Mouse (Mus musculus) frontal cortex, adult 2 months (tissue): ENCODE results near the gene Itpka. TPM values are rescaled to one million over a fixed set of nuclear protein-coding genes. Genes with fewer than 3 reads are reported as not detected.

Source experiments
- DNase-seq, 2 experiments: peaks; one replicate each; pipeline ENCODE4 v3.0.0; 2022; ENCODE audit warnings: low spot score in 1 of 2; ENCODE audit errors: extremely low spot score in 1 of 2
- polyA plus RNA-seq: library from polyadenylated mRNA; depleted of rRNA; stranded (reverse); fragments of >200 nt; gene quantifications from 2 replicates; pipeline ENCODE4 v1.2.3, GENCODE M21; 2012; rRNA removed

Gene Itpka
- polyA plus RNA-seq, 1 experiment, result 158 TPM

DNA sequence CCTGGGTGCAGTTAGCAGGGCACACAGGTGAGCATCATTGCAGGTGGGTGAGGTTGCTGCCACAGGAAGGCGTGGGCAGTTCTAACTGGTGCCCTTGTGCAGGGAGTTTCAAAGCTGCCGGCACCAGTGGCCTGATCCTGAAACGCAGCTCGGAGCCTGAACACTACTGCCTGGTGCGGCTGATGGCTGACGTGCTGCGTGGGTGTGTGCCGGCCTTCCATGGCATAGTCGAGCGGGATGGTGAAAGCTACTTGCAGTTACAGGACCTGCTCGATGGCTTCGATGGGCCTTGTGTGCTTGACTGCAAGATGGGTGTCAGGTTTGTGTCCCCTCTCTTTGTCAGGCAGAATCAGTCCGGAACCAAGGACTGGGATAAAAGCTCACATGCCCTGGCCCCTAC is 7.1 kb downstream of the Itpka start:
- no peak for DNase-seq

DNA sequence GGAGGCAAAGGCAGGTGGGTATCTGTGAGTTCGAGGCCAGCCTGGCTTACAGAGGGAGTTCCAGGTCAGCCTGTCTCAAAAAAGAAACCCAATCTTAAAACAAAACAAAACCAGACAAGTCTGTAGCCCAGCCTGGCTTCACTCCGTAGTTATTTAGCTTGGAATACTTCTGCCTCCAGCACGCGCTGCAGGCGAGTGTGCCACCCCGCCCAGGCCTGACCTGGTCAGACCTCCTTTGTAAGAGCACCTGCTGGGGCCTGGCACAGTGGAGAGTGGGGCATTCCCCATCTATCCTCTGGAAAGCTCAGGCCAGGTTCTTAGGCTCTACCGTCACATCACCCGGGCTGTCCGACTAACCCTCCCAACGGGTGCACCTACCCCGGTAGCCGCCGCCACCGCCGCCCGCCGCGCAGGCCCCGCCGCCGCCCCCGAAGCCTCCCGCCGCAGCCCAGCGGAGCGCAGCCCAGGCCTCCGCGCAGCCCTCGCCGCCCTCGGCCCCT is 15.5 kb downstream of the Itpka start:
- no peak for DNase-seq

- no peak for DNase-seq
Measured at GRCm38 (mm10) chr2:119758101-119758843, 16.1 kb downstream of the Itpka start.

GRCm38 (mm10) chr2:119758844-119759835 is 17.0 kb downstream of the Itpka start:
- DNase-seq, result no peak

- DNase-seq, result no peak
Measured at GRCm38 (mm10) chr2:119760251-119760650, 18.1 kb downstream of the Itpka start, which contains the start of gene Ltk. TSS of gene Ltk (minus strand) at chr2:119760431.

DNA sequence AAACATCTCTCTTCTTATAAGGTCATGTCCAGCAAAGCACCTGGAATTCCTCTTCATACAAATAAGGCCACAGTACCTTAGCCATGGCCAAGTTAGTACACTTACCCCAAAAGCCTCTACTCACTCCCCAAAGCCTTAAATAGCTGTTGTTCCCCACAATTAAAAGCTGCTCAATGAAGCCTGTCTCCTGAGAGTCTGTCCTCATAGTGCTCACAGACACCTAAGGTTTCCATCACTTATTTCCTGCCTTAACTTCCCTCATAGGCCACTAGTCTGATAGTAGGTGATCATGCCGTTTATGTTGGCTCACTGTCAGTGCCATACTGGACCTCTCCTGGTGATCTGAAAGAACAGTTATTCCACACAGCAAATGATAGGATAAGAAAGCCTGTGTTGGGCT is 20.1 kb downstream of the Itpka start:
- no peak for DNase-seq

DNA sequence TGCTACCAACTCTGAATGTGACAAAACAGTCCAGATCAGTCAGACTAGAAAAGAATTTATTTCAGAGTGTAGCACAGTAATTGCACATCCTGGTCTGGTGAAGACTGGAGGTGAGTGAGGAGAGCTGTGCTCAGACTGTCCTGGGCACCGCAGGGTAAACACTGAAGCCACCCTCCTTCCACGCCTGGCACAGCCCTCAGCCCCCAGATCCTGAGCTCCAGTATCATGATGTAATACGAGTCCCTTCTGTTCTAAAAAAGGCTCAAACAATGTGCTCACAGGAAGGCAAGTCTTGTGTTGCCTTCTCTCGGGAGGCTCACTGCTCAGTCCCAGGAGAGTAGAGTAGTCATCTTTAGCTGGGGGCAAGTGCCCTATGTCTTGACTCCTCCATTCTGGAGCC is 21.8 kb downstream of the Itpka start:
- no peak for DNase-seq

GRCm38 (mm10) chr2:119767246-119767645 is 25.1 kb downstream of the Itpka start:
- DNase-seq, result no peak

DNA sequence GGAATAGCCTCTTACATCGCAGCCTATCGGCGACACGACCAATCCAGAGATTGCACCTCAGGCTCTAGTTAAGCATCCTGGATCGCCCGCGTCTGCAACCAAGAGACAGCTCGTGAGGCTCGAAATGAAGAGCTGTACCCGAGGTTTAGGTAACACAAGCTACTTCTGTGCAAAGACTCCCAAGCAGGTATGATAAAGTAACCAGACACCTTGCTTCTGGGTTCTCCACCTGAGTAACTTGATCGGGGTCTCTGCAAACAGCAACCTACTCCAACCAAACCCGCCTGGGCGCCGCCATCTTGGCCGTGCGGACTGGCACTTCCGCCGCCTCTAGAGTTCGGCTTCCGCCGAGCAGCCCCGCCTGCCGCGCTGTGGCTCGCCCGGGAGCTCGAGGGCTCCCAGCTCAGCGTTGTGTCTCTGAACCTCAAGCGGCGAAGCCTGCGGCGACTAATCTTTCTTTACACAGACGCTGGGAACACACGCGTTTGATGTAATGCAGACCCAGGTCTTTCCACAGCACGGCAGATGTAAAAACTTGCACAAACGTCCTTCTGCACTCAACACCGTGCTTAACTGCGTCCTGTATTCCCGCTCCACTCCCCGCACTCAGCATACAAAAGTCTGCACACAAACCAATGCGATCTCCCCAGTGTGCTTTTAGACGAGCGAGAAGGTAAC is 45.2 kb downstream of the Itpka start, which contains the start of gene Rpap1:
Rpap1 (minus strand) TSS at position 332 of the 678 bp plus-strand sequence.
- DNase-seq, result peak in 1 of 2 experiments; percentile 88

DNA sequence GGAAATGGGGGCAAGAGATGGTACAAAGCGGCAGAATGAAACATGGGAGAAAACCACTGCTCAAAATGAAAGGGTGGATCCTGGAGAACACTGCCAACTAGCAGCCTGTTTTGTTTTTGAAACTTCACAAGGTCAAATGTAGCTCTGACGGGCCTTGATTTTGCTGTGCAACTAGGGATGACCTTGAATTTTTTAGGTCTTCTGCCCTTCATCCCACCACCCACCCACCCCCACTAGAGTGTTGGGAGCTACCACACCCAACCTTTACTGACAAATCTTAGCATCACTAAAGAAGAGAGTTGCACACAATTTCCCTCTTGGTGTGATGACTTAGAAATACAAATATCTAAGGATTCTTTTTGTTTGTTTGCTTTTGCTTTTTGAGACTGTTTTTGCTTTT is 47.9 kb downstream of the Itpka start:
- no peak for DNase-seq

GRCm38 (mm10) chr2:119797279-119797783 is 55.2 kb downstream of the Itpka start, which contains the start of gene Tyro3:
TSS of gene Tyro3 (plus strand) at chr2:119797733.
- DNase-seq, result peak; percentile 78 to 79

DNA sequence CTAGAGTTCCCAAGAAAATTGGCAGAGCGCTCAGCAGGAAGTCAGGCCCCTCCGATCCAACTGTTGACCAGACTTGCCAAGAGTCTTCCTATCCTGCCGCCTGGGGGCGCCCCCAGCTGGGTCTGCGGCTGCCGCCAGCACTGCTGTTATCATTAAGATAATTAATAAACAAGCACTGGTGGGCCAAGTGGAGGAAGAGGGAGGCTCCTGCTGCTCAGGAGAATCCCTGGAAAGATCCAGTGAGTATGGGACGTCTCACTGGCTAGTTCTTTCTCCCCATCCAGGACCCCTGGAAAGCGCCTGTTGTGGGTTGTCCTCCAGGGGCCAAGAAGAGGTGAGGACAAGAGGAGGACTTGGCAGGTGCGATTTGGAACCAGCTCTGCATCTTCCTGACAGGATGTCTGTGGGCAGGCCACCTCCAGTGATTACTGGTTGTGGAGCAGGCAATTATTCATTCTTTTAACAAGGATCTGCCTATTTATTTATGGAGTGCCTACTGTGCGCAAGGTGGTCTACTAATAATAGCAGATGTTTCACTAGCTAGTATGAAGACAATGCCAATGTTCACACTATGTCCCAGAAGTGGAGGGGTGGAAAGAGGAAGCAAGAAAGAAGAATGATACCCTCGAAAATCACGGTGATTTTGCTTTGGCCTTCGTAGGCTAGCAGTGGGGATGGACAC is 56.2 kb downstream of the Itpka start:
- DNase-seq, result no peak

DNA sequence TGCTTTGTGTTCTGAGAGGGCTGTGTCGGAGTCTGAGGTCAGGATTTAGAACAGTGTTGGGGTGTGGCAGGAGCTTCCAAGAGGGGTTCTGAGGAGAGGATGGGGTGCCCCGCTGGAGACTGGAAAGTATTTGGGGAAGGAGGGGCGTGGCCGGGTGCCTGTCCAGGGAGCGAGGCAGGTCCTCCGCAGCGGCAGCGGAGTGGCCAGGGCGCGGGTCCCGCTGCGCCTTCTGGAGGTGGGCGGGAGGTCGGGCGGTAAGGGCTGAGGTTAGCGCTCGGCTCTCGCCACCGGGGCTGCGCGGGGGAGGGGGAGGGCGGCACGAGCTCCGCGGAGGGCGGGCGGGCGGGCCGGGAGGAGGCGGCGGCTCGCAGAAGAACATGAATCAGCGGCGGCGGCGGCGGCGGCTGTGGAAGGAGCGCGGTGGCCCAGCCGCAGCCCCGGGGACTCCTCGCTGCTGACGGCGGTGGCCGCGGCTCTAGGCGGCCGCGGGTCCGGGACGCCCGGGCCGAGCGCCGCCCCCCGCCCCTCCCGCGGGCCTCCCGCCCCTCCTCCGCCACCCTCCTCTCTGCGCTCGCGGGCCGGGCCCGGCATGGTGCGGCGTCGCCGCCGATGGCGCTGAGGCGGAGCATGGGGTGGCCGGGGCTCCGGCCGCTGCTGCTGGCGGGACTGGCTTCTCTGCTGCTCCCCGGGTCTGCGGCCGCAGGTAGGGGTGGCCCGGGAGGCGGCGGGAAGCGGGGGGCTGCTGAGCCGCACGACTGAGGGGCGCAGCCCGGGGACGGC is 57.2 kb downstream of the Itpka start:
- DNase-seq, result no peak

DNA sequence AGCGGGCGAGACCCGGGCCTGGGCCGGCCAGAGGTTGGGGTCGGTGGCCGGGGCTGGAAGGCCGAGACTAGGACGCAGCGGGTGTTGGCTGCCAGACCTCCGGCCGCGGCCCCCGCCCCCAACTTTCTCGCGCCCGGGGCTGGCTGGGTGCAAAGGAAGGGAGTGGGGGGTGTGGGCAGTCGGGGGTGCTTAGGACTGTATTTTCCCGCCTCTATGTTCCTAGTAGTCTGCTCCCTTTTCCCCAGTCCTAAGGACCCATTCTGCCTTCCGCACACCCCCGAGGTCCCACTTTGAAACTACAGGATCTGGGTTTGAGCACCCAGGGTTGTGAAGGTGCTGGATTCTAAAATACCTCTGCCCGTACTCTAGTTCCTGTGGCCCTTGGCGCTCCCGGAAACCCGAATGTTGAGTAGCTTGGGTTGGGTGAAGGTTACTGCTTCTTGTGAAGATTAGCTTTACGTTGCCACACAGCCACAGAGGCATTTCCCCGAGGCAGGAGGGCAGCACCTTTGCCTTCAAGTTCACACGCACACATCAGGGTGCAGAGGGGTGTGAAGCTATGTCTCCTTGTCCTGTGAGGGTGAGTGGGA is 57.9 kb downstream of the Itpka start:
- no peak for DNase-seq

Other genes with a start within 250 kb of the Itpka start
- 0.82 and 1.2 TPM in 2 replicates for gene Exd1, start 194.7 kb upstream of the Itpka start, polyA plus RNA-seq
- 113 and 117 TPM in 2 replicates for gene Chp1, start 194.6 kb upstream of the Itpka start, polyA plus RNA-seq
- gene Nusap1, start 124.0 kb upstream of the Itpka start, polyA plus RNA-seq, result 0.76 and 0.86 TPM in 2 replicates
- gene Oip5, start 123.9 kb upstream of the Itpka start, polyA plus RNA-seq, result 1.4 and 1.7 TPM in 2 replicates
- gene Ndufaf1, start 79.5 kb upstream of the Itpka start, polyA plus RNA-seq, result 20.8 and 21.7 TPM in 2 replicates
- 41.0 and 41.8 TPM in 2 replicates for gene Rtf1, start 67.3 kb upstream of the Itpka start, polyA plus RNA-seq
- gene Ltk, start 18.1 kb downstream of the Itpka start, polyA plus RNA-seq, result 43.3 and 46.4 TPM in 2 replicates
- 13.7 and 14.6 TPM in 2 replicates for gene Rpap1, start 45.2 kb downstream of the Itpka start, polyA plus RNA-seq
- 130 and 145 TPM in 2 replicates for gene Tyro3, start 55.4 kb downstream of the Itpka start, polyA plus RNA-seq
- gene Mga, start 154.9 kb downstream of the Itpka start, polyA plus RNA-seq, result 16.9 and 17.3 TPM in 2 replicates
- 38.5 and 41.4 TPM in 2 replicates for gene Mapkbp1, start 230.4 kb downstream of the Itpka start, polyA plus RNA-seq